Mouse (Mus musculus): ENCODE results near the gene Noc3l.

GRCm38 (mm10) chr19:38746492-38747014 lies 72.5 kb downstream of the Noc3l start:
- TF ChIP-seq CTCF (IDR thresholded peaks at IDR 0.05; ENCODE audit: low read depth) (no peak), EP300 (IDR thresholded peaks at IDR 0.05; ENCODE audit: low read depth) (no peak)

Measured in heart, postnatal 0 days (tissue).